Mouse (Mus musculus) hematopoietic multipotent progenitor cell, adult 10-12 weeks (in vitro differentiated cells): ENCODE results near the gene Dysf. TPM values are rescaled to one million over a fixed set of nuclear protein-coding genes. Genes with fewer than 3 reads are reported as not detected.

Source experiments
- polyA plus RNA-seq: library from polyadenylated mRNA; stranded (reverse); fragments of >175 nt; gene quantifications from 2 replicates; pipeline ENCODE4 v1.2.3, GENCODE M21; 2012; ENCODE audit warnings: low replicate concordance

The Dysf gene
- polyA plus RNA-seq, result 1.2 and 8.8 TPM in 2 replicates

DNA sequence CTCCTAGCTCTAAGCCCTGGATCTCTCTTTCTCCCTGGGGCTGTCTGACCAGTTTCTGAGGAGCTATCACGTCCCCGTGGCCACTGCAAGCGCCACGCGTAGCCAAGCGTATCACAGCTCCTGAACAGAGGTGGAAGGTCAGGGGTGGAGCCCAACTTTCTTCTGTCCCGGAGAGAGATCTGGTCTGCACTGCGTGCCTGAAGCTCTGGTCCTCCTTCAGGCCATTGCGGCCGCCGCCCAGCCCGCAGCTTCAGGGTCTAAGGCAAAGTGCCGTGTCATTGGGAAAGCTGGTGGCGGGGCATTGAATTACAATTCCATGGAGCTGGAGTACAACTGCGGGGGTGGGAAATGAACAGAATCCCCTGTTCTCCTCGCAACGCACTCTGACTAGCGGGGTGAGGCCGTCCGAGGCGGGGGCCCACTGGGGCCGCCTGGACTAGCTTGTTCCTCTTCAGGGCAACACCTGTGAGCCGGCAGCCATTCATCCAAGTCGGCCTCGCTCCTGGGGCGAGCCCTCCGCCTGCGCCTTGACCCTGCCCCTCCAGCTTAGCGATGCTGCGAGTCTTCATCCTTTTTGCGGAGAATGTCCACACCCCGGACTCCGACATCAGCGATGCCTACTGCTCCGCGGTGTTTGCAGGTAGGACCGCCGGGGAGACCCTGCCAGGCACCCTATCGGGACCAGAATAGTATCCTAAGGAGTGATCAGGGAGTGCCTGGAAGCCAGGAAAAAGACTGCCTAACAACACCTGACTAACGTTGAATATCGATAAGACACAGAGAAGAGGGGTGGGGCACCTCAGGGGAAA is at the start of gene Dysf:
Gene Dysf, plus strand, starts transcription at position 228 of the 809 bp plus-strand sequence.

Other genes with a start within 250 kb of the Dysf start
- gene Ankrd53, start 245.9 kb upstream of the Dysf start, polyA plus RNA-seq, result not detected in 2 replicates
- 32.4 and 46.9 TPM in 2 replicates for gene Tex261, start 232.8 kb upstream of the Dysf start, polyA plus RNA-seq
- 9.0 and 15.9 TPM in 2 replicates for gene Nagk, start 213.6 kb upstream of the Dysf start, polyA plus RNA-seq
- 11.2 and 23.5 TPM in 2 replicates for gene Paip2b, start 176.8 kb upstream of the Dysf start, polyA plus RNA-seq
- gene Zfp638, start 141.5 kb upstream of the Dysf start, polyA plus RNA-seq, result 13.8 and 14.8 TPM in 2 replicates